In the genomic region with DNA sequence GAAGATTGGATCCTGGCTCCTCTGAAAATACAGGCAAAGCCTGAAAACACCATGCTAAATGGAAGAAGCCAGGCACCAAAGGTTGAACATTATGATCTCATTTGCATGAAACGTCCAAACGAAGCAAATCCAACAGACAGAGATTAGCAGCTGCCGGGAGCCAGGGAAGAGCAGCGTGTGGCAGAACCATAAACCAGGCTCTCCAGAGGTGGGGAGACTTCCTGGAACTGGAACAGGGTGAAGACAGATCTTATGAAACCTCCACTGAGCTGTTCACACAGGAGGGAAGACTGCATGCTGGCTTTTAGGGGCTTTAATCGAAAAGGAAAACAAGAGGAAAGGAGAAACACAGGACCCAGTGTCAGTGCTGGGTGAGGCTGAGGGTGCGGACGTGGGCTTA, we compare ENCODE assay signal across 23 mouse cellular contexts. TPM values are rescaled to one million over a fixed set of nuclear protein-coding genes. Genes with fewer than 3 reads are reported as not detected.
DNase-seq lines count a peak whose midpoint lies in the region; ATAC-seq lines count a peak whose summit lies in the region.
"Had no signal": no experiment of that assay in that cellular context is flagged by ENCODE, and none has a peak within 500 bp of the region (broad histone marks: within the 10 kb centered on the region; RNA-seq: fewer than 3 reads in every experiment).

No protein-coding gene starts in this region.

- ATAC-seq in frontal cortex, adult (ENCODE audit: low TSS enrichment) = peak; percentile 62
- ATAC-seq in midbrain, embryonic 14.5 days (ENCODE audit: low FRiP score, low TSS enrichment) = no peak
- no peak for ATAC-seq in neural tube, embryonic 15.5 days (ENCODE audit: low FRiP score)
- no peak for ATAC-seq in cerebellum, adult (ENCODE audit: insufficient number of reproducible peaks, low FRiP score, low TSS enrichment)
- ATAC-seq: forebrain, embryonic 14.5 days; hindbrain, postnatal 0 days; intestine, postnatal 0 days; liver, embryonic 12.5 days had no signal

- no peaks in the 10 kb centered on the region for H3K36me3 ChIP-seq in midbrain, embryonic 14.5 days (ENCODE audit: control insufficient read depth, insufficient read depth, low read length)
- no peaks in the 10 kb centered on the region for H3K36me3 ChIP-seq in neural tube, embryonic 15.5 days
- H3K36me3 ChIP-seq: liver, embryonic 12.5 days; stomach, embryonic 15.5 days had no signal

- no peaks in the 10 kb centered on the region for H3K27me3 ChIP-seq in midbrain, embryonic 14.5 days (ENCODE audit: control insufficient read depth, insufficient read depth, low read length)
- H3K27me3 ChIP-seq in neural tube, embryonic 15.5 days (replicated peaks) = no peaks in the 10 kb centered on the region
- H3K27me3 ChIP-seq: stomach, embryonic 15.5 days had no signal

- no peak for DNase-seq in frontal cortex, postnatal 36 days (ENCODE audit: low spot score in 2 of 2)
- peak; percentile 26 for DNase-seq in testis, postnatal 10 days (ENCODE audit: low spot score)
- DNase-seq in testis, postnatal 14 days (ENCODE audit: low spot score) = no peak
- DNase-seq in midbrain, embryonic 14.5 days = peak; percentile 49
- DNase-seq in natural killer cell, adult 2 months (ENCODE audit: low spot score in 2 of 2) = no peak
- DNase-seq: cerebellum, adult 18-20 months; cerebellum, postnatal 25 days; embryo, embryonic 11 days; gastrocnemius, postnatal 36 days; heart, postnatal 36 days; kidney, postnatal 4 days; lung, adult 18-20 months; lung, postnatal 10 days; right cerebral cortex, adult 18-20 months; right cerebral cortex, postnatal 4 days had no signal

- H3K4me3 ChIP-seq in midbrain, embryonic 14.5 days (replicated peaks; ENCODE audit: low read depth, low read length) = 0 out of 2 replicates have a peak overlapping the region, but pooled peaks have one; percentile 7
- no peak overlapping the region for H3K4me3 ChIP-seq in neural tube, embryonic 15.5 days (replicated peaks)
- H3K4me3 ChIP-seq: liver, embryonic 12.5 days; stomach, embryonic 15.5 days had no signal

- H3K9ac ChIP-seq in midbrain, embryonic 14.5 days (replicated peaks; ENCODE audit: low read length) = peak overlapping the region; percentile 32
- H3K9ac ChIP-seq in neural tube, embryonic 15.5 days (replicated peaks) = 0 out of 2 replicates have a peak overlapping the region, but pooled peaks have one; percentile 9
- H3K9ac ChIP-seq: liver, embryonic 12.5 days; stomach, embryonic 15.5 days had no signal

- H3K27ac ChIP-seq in midbrain, embryonic 14.5 days (replicated peaks; ENCODE audit: low read depth, low read length) = peak overlapping the region; percentile 72
- peak overlapping the region; percentile 38; the same call in 1 of the 2 replicates for H3K27ac ChIP-seq in neural tube, embryonic 15.5 days (replicated peaks)
- H3K27ac ChIP-seq: hindbrain, postnatal 0 days; liver, embryonic 12.5 days; stomach, embryonic 15.5 days had no signal

- H3K4me2 ChIP-seq in midbrain, embryonic 14.5 days (ENCODE audit: low read length) = peak overlapping the region; percentile 37
- peak overlapping the region; percentile 28 for H3K4me2 ChIP-seq in neural tube, embryonic 15.5 days
- H3K4me2 ChIP-seq: liver, embryonic 12.5 days; stomach, embryonic 15.5 days had no signal

- H3K4me1 ChIP-seq in midbrain, embryonic 14.5 days (ENCODE audit: control insufficient read depth, insufficient read depth, low read length) = peaks cover 5% of the 10 kb centered on the region; the same call in 1 of the 2 replicates
- H3K4me1 ChIP-seq in neural tube, embryonic 15.5 days = peaks cover 11% of the 10 kb centered on the region
- H3K4me1 ChIP-seq: liver, embryonic 12.5 days; stomach, embryonic 15.5 days had no signal

- WGBS in midbrain, embryonic 14.5 days = 46% methylated on average over 7 of the region's 7 CpGs
- WGBS in neural tube, embryonic 15.5 days = 36% methylated on average over 7 of the region's 7 CpGs

- H3K9me3 ChIP-seq in midbrain, embryonic 14.5 days (ENCODE audit: control insufficient read depth, low read length) = no peaks in the 10 kb centered on the region
- no peaks in the 10 kb centered on the region for H3K9me3 ChIP-seq in neural tube, embryonic 15.5 days (replicated peaks)
- H3K9me3 ChIP-seq: liver, embryonic 12.5 days; stomach, embryonic 15.5 days had no signal

RNA-seq across cellular contexts. Expression of gene Slc41a2, which starts 51.3 kb away (rescaled TPM):
- 8.6 and 9.9 TPM in 2 replicates for polyA plus RNA-seq in midbrain, embryonic 14.5 days (2014; fragmentation: Nextera tagmentation; extraction: Ambion mirVana)
- 8.5 and 11.0 TPM in 2 replicates for polyA plus RNA-seq in neural tube, embryonic 15.5 days (2015; fragmentation: Nextera tagmentation; extraction: Ambion mirVana)

Comparison
In these comparisons a context has a peak if more than half of its experiments do, and no peak if none do; other contexts are left out.
1. DNase-seq: peak in testis, postnatal 10 days (single experiment) and midbrain, embryonic 14.5 days (single experiment); none in frontal cortex, postnatal 36 days (0 of 2), testis, postnatal 14 days (single experiment) and natural killer cell, adult 2 months (0 of 2).